ENCODE assay signal across 8 mouse cellular contexts in genomic region chr17:5978505-5979077, GRCm38 (mm10). TPM values are rescaled to one million over a fixed set of nuclear protein-coding genes. Genes with fewer than 3 reads are reported as not detected.
A peak's percentile ranks its signal among the peaks of the same experiment; 100 is the strongest.
DNase-seq lines count a peak whose midpoint lies in the region; ATAC-seq and TF ChIP-seq lines count a peak whose summit lies in the region.
"Had no signal": no experiment of that assay in that cellular context is flagged by ENCODE, and none has a peak within 500 bp of the region (broad histone marks: within the 10 kb centered on the region; RNA-seq: fewer than 3 reads in every experiment).

No protein-coding gene starts in this region.

- in situ Hi-C loops in ES-E14 (cut with MboI; ENCODE audit: low sequenced_read_pairs in 2 of 2, unreplicated experiment in 2 of 2): no loop called here

- no peak overlapping the region for H3K9ac ChIP-seq in hindbrain, embryonic 16.5 days (ENCODE audit: low read depth, low read length)
- H3K9ac ChIP-seq in ES-E14 (ENCODE audit: insufficient read depth, low read depth, low read length, poor library complexity, severe bottlenecking): no peak overlapping the region; the same call in 1 of the 2 replicates
- no peak overlapping the region for H3K9ac ChIP-seq in embryonic facial prominence, embryonic 15.5 days

- DNase-seq in hindbrain, embryonic 10.5 days (ENCODE audit: low spot score): no peak
- no peak for DNase-seq in ES-E14 (ENCODE audit: low read depth, low spot score)
- no peak for DNase-seq in thymus, postnatal 14 days
- DNase-seq: thymus, adult 2 months had no signal

- H3K4me2 ChIP-seq in hindbrain, embryonic 16.5 days (ENCODE audit: low read length): no peak overlapping the region
- H3K4me2 ChIP-seq in embryonic facial prominence, embryonic 15.5 days (replicated peaks): no peak overlapping the region

- peaks cover 45% of the 10 kb centered on the region for H3K4me1 ChIP-seq in hindbrain, embryonic 10.5 days (replicated peaks)
- H3K4me1 ChIP-seq in hindbrain, embryonic 16.5 days (ENCODE audit: control insufficient read depth, insufficient read depth, low read depth, low read length): peaks cover 12% of the 10 kb centered on the region
- peaks cover 23 to 47% of the 10 kb centered on the region in 2 experiments for H3K4me1 ChIP-seq in ES-E14 (ENCODE audit: control insufficient read depth in 2 of 2, insufficient read depth in 2 of 2, low read length in 2 of 2, poor library complexity in 1 of 2)
- peaks cover 52% of the 10 kb centered on the region for H3K4me1 ChIP-seq in embryonic facial prominence, embryonic 15.5 days

- peak overlapping the region; percentile 30; the same call in 1 of the 2 replicates for H3K27ac ChIP-seq in hindbrain, embryonic 10.5 days
- no peak overlapping the region for H3K27ac ChIP-seq in hindbrain, embryonic 16.5 days (ENCODE audit: low read depth, low read length)
- peak overlapping the region; percentile 90 for H3K27ac ChIP-seq in ES-E14 (ENCODE audit: insufficient read depth, low read depth, low read length, poor library complexity, severe bottlenecking)
- peak overlapping the region; percentile 74 for H3K27ac ChIP-seq in embryonic facial prominence, embryonic 15.5 days (replicated peaks)

- no peak overlapping the region for H3K4me3 ChIP-seq in hindbrain, embryonic 10.5 days
- no peak overlapping the region for H3K4me3 ChIP-seq in hindbrain, embryonic 16.5 days (ENCODE audit: low read length)
- H3K4me3 ChIP-seq in ES-E14 (ENCODE audit: insufficient read depth in 1 of 2, low read depth in 1 of 2, low read length in 2 of 2, poor library complexity in 1 of 2, severe bottlenecking in 1 of 2): peak overlapping the region in 1 of 2 experiments; percentile 19; a peak in 2 of 4 replicates
- no peak overlapping the region for H3K4me3 ChIP-seq in embryonic facial prominence, embryonic 15.5 days (replicated peaks)

- no peaks in the 10 kb centered on the region for H3K9me3 ChIP-seq in hindbrain, embryonic 10.5 days
- H3K9me3 ChIP-seq in hindbrain, embryonic 16.5 days (ENCODE audit: control insufficient read depth, low read length): no peaks in the 10 kb centered on the region
- H3K9me3 ChIP-seq in ES-E14 (ENCODE audit: control insufficient read depth, insufficient read depth, low read depth, low read length): no peaks in the 10 kb centered on the region
- H3K9me3 ChIP-seq in embryonic facial prominence, embryonic 15.5 days (replicated peaks): no peaks in the 10 kb centered on the region

- WGBS in hindbrain, embryonic 10.5 days: 76% methylated on average over 10 of the region's 10 CpGs
- 59% methylated on average over 10 of the region's 10 CpGs for WGBS in hindbrain, embryonic 16.5 days
- 73% methylated on average over 10 of the region's 10 CpGs for WGBS in embryonic facial prominence, embryonic 15.5 days

- ATAC-seq in hindbrain, embryonic 16.5 days: no peak
- no peak for ATAC-seq in embryonic facial prominence, embryonic 15.5 days (ENCODE audit: insufficient number of reproducible peaks, low FRiP score, low TSS enrichment, low read depth)
- ATAC-seq in megakaryocyte, adult 5-6 weeks (ENCODE audit: poor library complexity, severe bottlenecking): peak; percentile 33
- ATAC-seq in erythroid progenitor cell, adult 5-6 weeks (replicated peaks; ENCODE audit: low FRiP score, poor library complexity, severe bottlenecking): no peak

- H3K27me3 ChIP-seq in hindbrain, embryonic 10.5 days (ENCODE audit: insufficient read depth, poor library complexity, severe bottlenecking): 0 out of 2 replicates have a peak, but pooled peaks cover 6% of the 10 kb centered on the region
- H3K27me3 ChIP-seq in hindbrain, embryonic 16.5 days (replicated peaks; ENCODE audit: control insufficient read depth, insufficient read depth, low read length): no peaks in the 10 kb centered on the region
- no peaks in the 10 kb centered on the region for H3K27me3 ChIP-seq in embryonic facial prominence, embryonic 15.5 days

- no peaks in the 10 kb centered on the region for H3K36me3 ChIP-seq in hindbrain, embryonic 10.5 days
- H3K36me3 ChIP-seq in hindbrain, embryonic 16.5 days (ENCODE audit: control insufficient read depth, insufficient read depth, low read length): no peaks in the 10 kb centered on the region
- H3K36me3 ChIP-seq in ES-E14 (ENCODE audit: control insufficient read depth, insufficient read depth, low read length, poor library complexity, severe bottlenecking): no peaks in the 10 kb centered on the region
- H3K36me3 ChIP-seq in embryonic facial prominence, embryonic 15.5 days: no peaks in the 10 kb centered on the region

TF ChIP-seq in ES-E14, 5 proteins besides CTCF, POLR2A, EP300 and RAD21:
- TF ChIP-seq ZC3H11A (IDR thresholded peaks at IDR 0.05; ENCODE audit: borderline replicate concordance, low read depth, low read length) (no peak), MAFK (IDR thresholded peaks at IDR 0.05; ENCODE audit: insufficient read depth, low read depth, low read length) (no peak), CHD2 (IDR thresholded peaks at IDR 0.05; ENCODE audit: low read depth, low read length) (no peak), HCFC1 (IDR thresholded peaks at IDR 0.05; ENCODE audit: borderline replicate concordance, insufficient read depth, low read length) (no peak), ZNF384 (IDR thresholded peaks at IDR 0.05; ENCODE audit: low read depth, low read length) (no peak)

RNA-seq across cellular contexts. Expression of gene Synj2, which starts 37.5 kb away (rescaled TPM):
- 1.6 and 2.4 TPM in 2 replicates for polyA plus RNA-seq in hindbrain, embryonic 10.5 days (2016; fragmentation: Nextera tagmentation; extraction: Ambion mirVana)
- 1.9 and 2.1 TPM in 2 replicates for polyA plus RNA-seq in hindbrain, embryonic 16.5 days (2015; fragmentation: Nextera tagmentation; extraction: Ambion mirVana)
- total RNA-seq in ES-E14 (2012; rRNA removed): 6.1 and 8.8 TPM in 2 replicates
- polyA plus RNA-seq in embryonic facial prominence, embryonic 15.5 days (2015; fragmentation: Nextera tagmentation; extraction: Ambion mirVana): 3.1 and 4.0 TPM in 2 replicates
- 3.5 and 3.6 TPM in 2 replicates for total RNA-seq in megakaryocyte, adult 5-6 weeks (2015)
- total RNA-seq in megakaryocyte, adult 5-6 weeks (2017): 4.2 and 5.1 TPM in 2 replicates
- 1.8 and 6.3 TPM in 2 replicates for total RNA-seq in erythroid progenitor cell, adult 5-6 weeks (2015; ENCODE audit: low replicate concordance)
- total RNA-seq in erythroid progenitor cell, adult 5-6 weeks (2017; ENCODE audit: low replicate concordance): 2.7 TPM in 1 of 2 replicates, not detected in the other
